Mouse (Mus musculus): ENCODE measurements around the gene Arf6. TPM values are rescaled to one million over a fixed set of nuclear protein-coding genes. Genes with fewer than 3 reads are reported as not detected.

The Arf6 gene
- 240 TPM for total RNA-seq (2023)

DNA sequence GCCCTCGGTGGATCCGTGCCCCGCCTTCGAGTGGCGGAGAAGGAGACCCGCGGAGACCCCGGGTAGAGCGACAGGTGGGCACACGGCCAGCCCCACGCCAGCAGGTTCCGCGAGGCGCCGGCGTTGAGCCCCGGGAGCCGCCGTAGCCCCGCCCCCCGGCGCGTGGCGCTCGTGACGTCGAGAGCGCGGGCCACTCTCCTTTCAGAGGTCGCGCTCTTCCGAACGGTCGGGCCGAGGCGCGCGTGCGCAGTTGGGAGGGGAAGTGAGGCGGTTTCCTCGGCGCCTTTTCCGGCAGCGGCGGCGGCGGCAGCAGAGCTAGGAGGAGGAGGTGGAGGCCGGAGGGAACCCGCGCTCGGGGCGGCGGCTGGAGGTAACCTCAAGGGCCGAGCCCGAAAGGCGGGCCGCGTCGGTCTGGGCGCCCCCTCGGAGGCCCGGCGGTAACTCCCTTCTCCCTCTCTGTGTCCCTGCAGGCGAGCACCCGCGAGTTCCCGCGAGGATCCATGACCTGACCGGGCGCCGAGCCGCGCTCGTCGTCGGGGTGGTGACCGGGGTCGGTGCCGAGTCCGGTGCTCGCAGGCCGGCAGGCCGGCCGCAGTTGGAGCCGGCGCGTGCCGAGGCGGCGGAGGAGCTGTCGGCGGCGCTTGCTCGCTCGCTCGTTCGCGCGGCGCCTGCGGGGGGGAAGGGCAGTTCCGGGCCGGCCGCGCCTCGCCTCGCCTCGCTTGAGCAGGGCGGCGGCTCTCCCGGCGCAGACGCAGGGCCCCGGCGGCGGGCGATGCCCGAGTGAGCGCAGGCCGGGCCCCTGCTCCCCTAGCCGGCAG is at the start of gene Arf6, which contains the start of gene Gm9887:
Gene Arf6 (plus strand): TSS at position 297 of the 818 bp plus-strand sequence.
Gene Gm9887 (minus strand): TSS at position 605 of the 818 bp plus-strand sequence.

DNA sequence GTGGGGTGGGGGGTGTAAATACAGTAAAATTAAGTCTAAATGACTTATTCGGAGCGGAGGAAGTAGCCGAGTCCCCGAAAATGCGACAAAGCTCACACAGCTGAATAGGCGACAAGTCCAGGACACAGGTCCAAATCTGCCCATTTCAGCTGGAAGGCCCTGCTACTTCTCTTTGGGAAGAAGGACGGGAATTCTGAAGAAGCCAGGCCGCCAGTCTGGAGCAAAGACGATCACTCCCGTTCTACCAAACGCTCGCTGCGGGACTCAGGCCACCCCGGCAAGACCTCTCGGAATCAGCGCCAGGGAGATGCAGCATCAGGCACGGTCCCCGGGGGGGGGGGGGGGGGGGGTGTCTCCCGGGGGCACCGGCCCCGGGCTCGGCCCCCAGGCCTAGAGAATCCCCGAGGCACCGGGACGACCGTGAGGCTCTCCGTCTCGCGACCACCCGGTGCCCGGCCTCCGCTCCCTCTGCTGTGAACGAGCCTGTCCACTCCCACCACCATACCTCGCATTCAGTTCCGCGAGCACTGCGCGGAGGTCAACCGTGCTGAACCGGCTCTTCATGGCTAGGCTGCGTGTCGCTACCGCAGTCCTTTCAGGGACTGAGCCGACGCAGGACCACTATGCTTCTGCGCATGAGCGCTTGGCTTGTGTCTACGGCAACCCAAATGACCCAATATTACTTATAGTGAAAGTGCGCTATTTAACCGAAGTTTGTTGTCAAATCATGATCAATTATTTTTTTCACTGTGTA is 15.2 kb upstream of the Arf6 start, which contains the start of gene Nemf:
Gene Nemf (minus strand): TSS at position 620 of the 754 bp plus-strand sequence.

Other genes starting within 250 kb of the Arf6 start
- 6,880 TPM for gene Rps29, start 213.0 kb upstream of the Arf6 start, total RNA-seq (2023)
- gene Lrr1, start 203.3 kb upstream of the Arf6 start, total RNA-seq (2023), result not detected
- 443 TPM for gene Rpl36al, start 188.1 kb upstream of the Arf6 start, total RNA-seq (2023)
- 28.0 TPM for gene Mgat2, start 188.0 kb upstream of the Arf6 start, total RNA-seq (2023)
- gene Gm49383, start 175.0 kb upstream of the Arf6 start, total RNA-seq (2023), result 8.3 TPM
- gene Dnaaf2, start 173.7 kb upstream of the Arf6 start, total RNA-seq (2023), result 5.8 TPM
- gene Gm49384, start 167.9 kb upstream of the Arf6 start, total RNA-seq (2023), result 4.7 TPM
- 23.4 TPM for gene Pole2, start 144.0 kb upstream of the Arf6 start, total RNA-seq (2023)
- gene Klhdc1, start 131.0 kb upstream of the Arf6 start, total RNA-seq (2023), result 29.6 TPM
- 83.8 TPM for gene Klhdc2, start 75.5 kb upstream of the Arf6 start, total RNA-seq (2023)
- gene Nemf, start 15.0 kb upstream of the Arf6 start, total RNA-seq (2023), result 108 TPM
- 6.1 TPM for gene Gm9887, start 308 bp downstream of the Arf6 start, total RNA-seq (2023)
- 13.3 TPM for gene Vcpkmt, start 210.9 kb downstream of the Arf6 start, total RNA-seq (2023)